Mouse (Mus musculus): ENCODE results near the gene Treml4. TPM values are rescaled to one million over a fixed set of nuclear protein-coding genes. Genes with fewer than 3 reads are reported as not detected.

The Treml4 gene
- polyA plus RNA-seq, 1 experiment from 2014 or later = 0.38 TPM

DNA sequence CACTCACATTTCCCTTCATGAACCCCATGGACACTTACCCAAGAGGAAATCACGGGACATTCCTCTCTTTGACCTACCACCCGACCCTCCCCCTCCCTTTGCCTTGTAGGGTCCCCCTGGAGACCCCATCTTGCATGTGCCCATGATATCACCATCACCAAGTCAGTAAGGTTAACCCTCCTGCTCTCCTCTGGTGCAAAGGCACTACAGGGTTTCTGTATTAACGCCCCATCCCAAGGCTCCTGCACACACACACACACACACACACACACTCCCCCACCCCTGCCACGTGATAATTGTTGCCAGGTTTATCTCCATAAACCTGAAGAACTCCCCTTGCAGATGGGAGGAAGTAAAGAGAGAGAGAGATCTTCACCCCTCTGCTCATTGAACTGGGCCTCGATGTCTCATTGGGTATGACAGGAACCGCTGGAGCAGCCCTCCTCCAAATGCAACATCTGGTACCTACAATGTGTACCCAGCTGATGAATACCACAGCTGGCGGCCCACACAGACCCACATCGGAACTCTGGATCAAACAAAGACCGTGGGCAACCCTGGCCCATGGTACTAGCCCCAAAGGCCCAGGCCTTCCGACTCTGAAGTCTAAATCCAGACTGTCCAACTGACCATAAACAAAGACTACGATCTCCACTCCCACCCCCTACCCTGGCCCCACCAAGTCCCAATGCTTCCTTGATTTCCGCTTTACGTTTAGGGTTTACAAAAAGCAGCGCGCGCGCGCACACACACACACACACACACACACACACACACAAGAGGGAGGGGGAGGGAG lies 17.0 kb downstream of the Treml4 start:
- H3K9ac ChIP-seq (ENCODE audit: low read depth, low read length) = peak overlapping the region; percentile 21; the same call in 1 of the 2 replicates
- 0 out of 2 replicates have a peak, but pooled peaks have one; percentile 32 for ATAC-seq
- WGBS = 22% methylated on average over 18 of the region's 18 CpGs

DNA sequence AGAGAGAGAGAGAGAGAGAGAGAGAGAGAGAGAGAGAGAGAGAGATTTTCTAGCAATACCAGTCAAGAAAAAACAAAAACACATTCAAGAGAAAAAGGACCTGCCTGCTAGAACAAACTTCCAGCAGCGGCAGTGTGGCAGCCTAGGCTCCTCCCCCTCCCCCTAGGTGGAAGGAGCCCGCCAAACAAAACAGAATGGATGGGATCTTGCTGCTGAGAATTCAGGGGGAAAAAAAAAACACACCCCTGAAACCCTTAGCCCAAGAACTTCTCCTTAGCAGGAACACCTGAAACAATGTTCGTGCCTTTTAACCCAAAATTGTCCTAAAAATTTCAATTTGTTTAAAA lies 17.6 kb downstream of the Treml4 start:
- WGBS = 2% methylated on average over 3 of the region's 3 CpGs
- Histone ChIP-seq H3K9me3 (replicated peaks; ENCODE audit: control insufficient read depth, low read length, poor library complexity, severe bottlenecking) (no peaks in the 10 kb centered on the region), H3K4me3 (ENCODE audit: low read depth, low read length) (peak overlapping the region; percentile 30), H3K9ac (ENCODE audit: low read depth, low read length) (peak overlapping the region; percentile 49; the same call in 1 of the 2 replicates), H3K36me3 (ENCODE audit: control insufficient read depth, insufficient read depth, low read length) (no peaks in the 10 kb centered on the region), H3K27me3 (ENCODE audit: control insufficient read depth, insufficient read depth, low read depth, low read length) (no peaks in the 10 kb centered on the region), H3K4me1 (ENCODE audit: control insufficient read depth, insufficient read depth, low read length) (peaks cover 7% of the 10 kb centered on the region), H3K27ac (ENCODE audit: low read length) (no peak overlapping the region), H3K4me2 (ENCODE audit: low read length) (peak overlapping the region; percentile 56)
- ATAC-seq = no peak

More for the DNA sequence above, 17.0 kb downstream of the Treml4 start:
- Histone ChIP-seq H3K36me3 (ENCODE audit: control insufficient read depth, insufficient read depth, low read length) (no peaks in the 10 kb centered on the region), H3K9me3 (replicated peaks; ENCODE audit: control insufficient read depth, low read length, poor library complexity, severe bottlenecking) (no peaks in the 10 kb centered on the region), H3K27ac (ENCODE audit: low read length) (no peak overlapping the region), H3K4me3 (ENCODE audit: low read depth, low read length) (peak overlapping the region; percentile 30), H3K4me2 (ENCODE audit: low read length) (peak overlapping the region; percentile 56), H3K27me3 (ENCODE audit: control insufficient read depth, insufficient read depth, low read depth, low read length) (no peaks in the 10 kb centered on the region), H3K4me1 (ENCODE audit: control insufficient read depth, insufficient read depth, low read length) (peaks cover 7% of the 10 kb centered on the region)

DNA sequence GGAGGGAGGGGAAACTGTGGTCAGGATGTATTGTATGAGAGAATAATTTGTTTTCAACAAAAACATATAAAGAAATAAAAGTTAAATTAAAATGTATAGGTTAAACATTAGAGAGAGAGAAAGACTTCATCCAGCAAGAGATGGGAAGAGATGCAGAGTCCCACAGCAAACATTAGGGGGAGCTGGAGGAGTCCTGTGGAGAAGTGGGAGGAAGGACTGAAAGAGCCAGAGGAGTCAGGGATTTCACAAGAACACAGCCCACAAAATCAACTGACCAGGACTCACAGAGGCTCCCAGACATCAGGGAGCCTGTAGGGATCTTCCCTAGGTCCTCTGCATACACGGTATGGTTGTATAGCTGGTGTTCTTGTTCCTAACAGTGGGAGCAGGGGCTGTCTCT lies 22.7 kb downstream of the Treml4 start:
- Histone ChIP-seq H3K4me1 (ENCODE audit: control insufficient read depth, insufficient read depth, low read length) (peaks cover 3% of the 10 kb centered on the region; the same call in 1 of the 2 replicates), H3K4me2 (ENCODE audit: low read length) (no peak overlapping the region), H3K9ac (ENCODE audit: low read depth, low read length) (no peak overlapping the region), H3K9me3 (replicated peaks; ENCODE audit: control insufficient read depth, low read length, poor library complexity, severe bottlenecking) (0 out of 2 replicates have a peak, but pooled peaks cover 2% of the 10 kb centered on the region), H3K36me3 (ENCODE audit: control insufficient read depth, insufficient read depth, low read length) (no peaks in the 10 kb centered on the region), H3K27ac (ENCODE audit: low read length) (no peak overlapping the region), H3K27me3 (ENCODE audit: control insufficient read depth, insufficient read depth, low read depth, low read length) (no peaks in the 10 kb centered on the region), H3K4me3 (ENCODE audit: low read depth, low read length) (no peak overlapping the region)
- 57% methylated on average over 1 of the region's 1 CpGs for WGBS
- no peak for ATAC-seq

DNA sequence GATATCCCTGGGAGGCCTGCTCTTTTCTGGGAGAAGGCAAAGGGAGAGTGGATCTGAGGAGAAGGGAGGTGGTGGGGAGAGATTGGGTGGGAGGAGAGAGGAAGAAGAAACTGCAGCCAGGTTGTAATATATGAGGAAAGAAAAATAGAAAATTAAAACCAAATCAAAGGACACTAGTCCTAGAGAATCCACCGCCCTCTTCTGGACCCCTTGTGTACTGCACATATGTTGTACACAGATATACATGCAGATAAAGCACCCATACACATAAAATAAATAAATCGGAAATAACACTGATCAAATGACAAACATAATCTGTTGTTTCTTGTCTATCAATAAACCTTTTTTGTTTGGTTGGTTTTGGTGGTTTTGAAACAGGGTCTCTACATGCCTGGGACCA lies 23.2 kb downstream of the Treml4 start:
- Histone ChIP-seq H3K4me1 (ENCODE audit: control insufficient read depth, insufficient read depth, low read length) (no peaks in the 10 kb centered on the region), H3K9ac (ENCODE audit: low read depth, low read length) (no peak overlapping the region), H3K27ac (ENCODE audit: low read length) (no peak overlapping the region), H3K9me3 (replicated peaks; ENCODE audit: control insufficient read depth, low read length, poor library complexity, severe bottlenecking) (0 out of 2 replicates have a peak, but pooled peaks cover 2% of the 10 kb centered on the region), H3K4me2 (ENCODE audit: low read length) (no peak overlapping the region), H3K27me3 (ENCODE audit: control insufficient read depth, insufficient read depth, low read depth, low read length) (no peaks in the 10 kb centered on the region), H3K4me3 (ENCODE audit: low read depth, low read length) (no peak overlapping the region), H3K36me3 (ENCODE audit: control insufficient read depth, insufficient read depth, low read length) (no peaks in the 10 kb centered on the region)
- ATAC-seq = no peak
- 71% methylated on average over 2 of the region's 2 CpGs for WGBS

DNA sequence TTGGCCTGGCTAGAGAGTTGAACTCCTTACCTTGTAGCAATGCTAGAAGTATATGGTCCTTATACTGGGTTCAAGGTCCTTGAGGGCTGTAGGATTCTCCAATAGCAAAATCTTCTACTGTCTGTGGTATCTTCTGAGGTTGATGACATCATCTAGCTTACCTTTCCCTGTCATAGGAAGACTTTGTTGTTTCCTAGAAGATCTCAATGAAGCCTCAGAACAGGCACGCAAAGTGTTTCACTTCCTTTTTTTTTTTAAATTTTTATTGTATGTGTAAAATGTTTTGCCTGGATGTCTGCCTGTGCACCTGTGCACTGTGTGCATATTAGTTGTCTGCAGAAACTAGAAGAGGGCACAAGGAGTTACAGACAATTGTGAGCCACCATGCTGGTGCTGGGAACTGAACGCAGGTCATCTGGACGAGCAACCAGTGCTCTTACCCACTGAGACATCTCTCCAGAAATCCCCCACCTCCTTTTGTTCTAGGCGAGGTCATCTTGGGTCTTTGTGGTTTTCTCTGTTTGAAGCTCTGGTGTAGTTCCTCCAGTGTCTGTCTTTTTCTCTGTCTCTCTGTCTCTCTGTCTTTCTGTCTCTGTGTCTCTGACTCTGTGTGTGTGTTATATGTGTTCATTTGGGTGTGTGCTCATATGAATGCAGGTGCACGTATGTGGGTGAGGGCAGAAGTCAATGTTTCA lies 29.6 kb downstream of the Treml4 start:
- H3K27me3 ChIP-seq (ENCODE audit: control insufficient read depth, insufficient read depth, low read depth, low read length) = no peaks in the 10 kb centered on the region
- H3K9me3 ChIP-seq (replicated peaks; ENCODE audit: control insufficient read depth, low read length, poor library complexity, severe bottlenecking) = 0 out of 2 replicates have a peak, but pooled peaks cover 2% of the 10 kb centered on the region
- H3K27ac ChIP-seq (ENCODE audit: low read length) = no peak overlapping the region
- 81% methylated on average over 5 of the region's 5 CpGs for WGBS
- H3K4me2 ChIP-seq (ENCODE audit: low read length) = no peak overlapping the region
- H3K9ac ChIP-seq (ENCODE audit: low read depth, low read length) = no peak overlapping the region
- ATAC-seq = no peak
- H3K36me3 ChIP-seq (ENCODE audit: control insufficient read depth, insufficient read depth, low read length) = no peaks in the 10 kb centered on the region
- no peak overlapping the region for H3K4me3 ChIP-seq (ENCODE audit: low read depth, low read length)
- no peaks in the 10 kb centered on the region for H3K4me1 ChIP-seq (ENCODE audit: control insufficient read depth, insufficient read depth, low read length)

DNA sequence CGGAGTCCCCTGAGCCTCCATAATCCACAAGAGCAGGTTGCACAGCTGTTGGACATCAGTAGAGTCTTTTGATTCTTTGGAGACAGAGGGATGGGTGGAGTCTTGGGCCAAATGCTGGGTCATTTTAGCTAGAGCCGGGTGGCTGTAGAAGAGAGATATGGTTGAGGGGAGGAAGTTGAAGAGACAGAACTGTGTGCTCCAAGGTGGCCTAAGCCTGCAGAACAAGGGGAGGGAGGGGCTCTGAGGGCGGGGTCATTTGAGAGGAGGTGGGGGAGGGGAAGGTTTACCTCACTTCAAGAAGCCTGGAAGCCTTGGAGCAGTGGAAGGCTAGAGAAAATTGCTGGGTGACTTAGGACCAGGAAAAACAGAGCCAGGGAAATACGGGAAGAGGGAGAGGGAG lies 35.1 kb downstream of the Treml4 start, which contains the start of gene Treml2:
Gene Treml2, plus strand, starts transcription at position 296 of the 400 bp plus-strand sequence.
- WGBS = 53% methylated on average over 2 of the region's 4 CpGs
- no peaks in the 10 kb centered on the region for H3K27me3 ChIP-seq (ENCODE audit: control insufficient read depth, insufficient read depth, low read depth, low read length)
- H3K9me3 ChIP-seq (replicated peaks; ENCODE audit: control insufficient read depth, low read length, poor library complexity, severe bottlenecking) = no peaks in the 10 kb centered on the region
- no peak within 1 kb of the TSS for H3K9ac ChIP-seq (ENCODE audit: low read depth, low read length)
- no peak within 1 kb of the TSS for H3K4me3 ChIP-seq (ENCODE audit: low read depth, low read length)
- no peak for ATAC-seq
- no peaks in the 10 kb centered on the region for H3K36me3 ChIP-seq (ENCODE audit: control insufficient read depth, insufficient read depth, low read length)
- no peaks in the 10 kb centered on the region for H3K4me1 ChIP-seq (ENCODE audit: control insufficient read depth, insufficient read depth, low read length)
- no peak within 1 kb of the TSS for H3K4me2 ChIP-seq (ENCODE audit: low read length)
- H3K27ac ChIP-seq (ENCODE audit: low read length) = no peak within 1 kb of the TSS

DNA sequence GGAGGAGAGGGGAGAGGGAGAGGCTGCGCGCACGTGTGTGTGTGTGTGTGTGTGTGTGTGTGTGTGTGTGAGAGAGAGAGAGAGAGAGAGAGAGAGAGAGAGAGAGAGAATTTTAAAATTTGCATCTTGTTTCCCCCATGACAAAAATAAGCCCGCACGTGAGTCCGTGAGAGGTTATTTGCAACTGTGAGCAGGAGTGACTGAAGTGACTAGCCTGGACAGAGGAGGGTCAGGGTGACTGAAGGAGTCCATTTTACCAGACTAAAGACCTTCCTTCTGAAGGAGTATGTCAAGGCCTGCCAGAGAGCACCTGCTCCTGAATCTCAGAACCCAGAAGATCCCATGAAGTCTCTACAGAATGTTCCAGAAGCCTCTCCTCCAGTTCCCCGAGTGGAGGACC lies 35.7 kb downstream of the Treml4 start:
- Histone ChIP-seq H3K36me3 (ENCODE audit: control insufficient read depth, insufficient read depth, low read length) (no peaks in the 10 kb centered on the region), H3K9ac (ENCODE audit: low read depth, low read length) (no peak overlapping the region), H3K27ac (ENCODE audit: low read length) (no peak overlapping the region), H3K4me1 (ENCODE audit: control insufficient read depth, insufficient read depth, low read length) (no peaks in the 10 kb centered on the region), H3K4me3 (ENCODE audit: low read depth, low read length) (no peak overlapping the region), H3K9me3 (replicated peaks; ENCODE audit: control insufficient read depth, low read length, poor library complexity, severe bottlenecking) (no peaks in the 10 kb centered on the region), H3K27me3 (ENCODE audit: control insufficient read depth, insufficient read depth, low read depth, low read length) (no peaks in the 10 kb centered on the region), H3K4me2 (ENCODE audit: low read length) (no peak overlapping the region)
- no peak for ATAC-seq
- WGBS = 66% methylated on average over 4 of the region's 7 CpGs

DNA sequence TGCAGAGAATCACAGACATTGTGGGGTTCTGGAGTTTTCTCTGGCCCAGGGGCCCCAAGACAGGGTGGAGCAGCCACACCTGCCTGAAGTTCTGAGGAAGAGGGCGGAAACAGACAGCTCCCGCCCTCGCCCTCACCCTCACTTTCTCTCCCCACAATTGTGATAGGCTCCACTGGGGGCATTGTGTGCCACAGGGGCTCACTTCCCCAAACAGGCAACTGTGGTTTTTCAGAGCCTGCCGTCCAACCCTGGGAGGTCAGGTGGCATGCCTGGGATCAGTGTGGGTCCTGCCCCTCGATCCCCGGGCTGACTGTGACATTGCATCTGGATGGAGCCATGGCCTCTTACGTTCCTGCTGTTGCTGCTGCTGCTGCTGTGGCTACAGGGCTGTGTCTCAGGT lies 36.1 kb downstream of the Treml4 start:
- H3K4me3 ChIP-seq (ENCODE audit: low read depth, low read length) = no peak overlapping the region
- H3K4me2 ChIP-seq (ENCODE audit: low read length) = no peak overlapping the region
- H3K36me3 ChIP-seq (ENCODE audit: control insufficient read depth, insufficient read depth, low read length) = no peaks in the 10 kb centered on the region
- no peak for ATAC-seq
- no peak overlapping the region for H3K27ac ChIP-seq (ENCODE audit: low read length)
- no peaks in the 10 kb centered on the region for H3K9me3 ChIP-seq (replicated peaks; ENCODE audit: control insufficient read depth, low read length, poor library complexity, severe bottlenecking)
- WGBS = 72% methylated on average over 7 of the region's 7 CpGs
- H3K9ac ChIP-seq (ENCODE audit: low read depth, low read length) = no peak overlapping the region
- no peaks in the 10 kb centered on the region for H3K4me1 ChIP-seq (ENCODE audit: control insufficient read depth, insufficient read depth, low read length)
- no peaks in the 10 kb centered on the region for H3K27me3 ChIP-seq (ENCODE audit: control insufficient read depth, insufficient read depth, low read depth, low read length)

DNA sequence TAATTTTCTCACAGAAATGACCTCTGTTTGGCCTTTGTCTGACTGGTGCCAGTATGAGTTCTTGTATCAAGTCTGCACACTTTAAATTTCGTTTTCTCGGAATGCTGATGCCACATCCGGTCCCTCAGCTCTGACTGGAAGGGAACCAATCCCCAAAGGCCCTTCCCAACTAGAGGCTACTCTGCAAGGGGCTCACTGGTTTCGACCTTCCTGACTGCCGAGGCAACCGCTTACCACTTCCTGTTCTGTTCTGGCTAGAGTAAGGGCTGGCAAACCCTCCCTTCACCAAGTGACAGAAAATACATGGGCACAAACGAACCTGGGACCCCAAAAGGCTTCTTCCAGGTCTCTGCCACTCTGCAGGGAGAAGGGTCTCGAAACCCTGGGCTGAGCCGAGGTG lies 36.8 kb downstream of the Treml4 start:
- no peaks in the 10 kb centered on the region for H3K9me3 ChIP-seq (replicated peaks; ENCODE audit: control insufficient read depth, low read length, poor library complexity, severe bottlenecking)
- H3K4me2 ChIP-seq (ENCODE audit: low read length) = no peak overlapping the region
- H3K9ac ChIP-seq (ENCODE audit: low read depth, low read length) = no peak overlapping the region
- H3K4me3 ChIP-seq (ENCODE audit: low read depth, low read length) = no peak overlapping the region
- ATAC-seq = no peak
- no peaks in the 10 kb centered on the region for H3K4me1 ChIP-seq (ENCODE audit: control insufficient read depth, insufficient read depth, low read length)
- 85% methylated on average over 9 of the region's 9 CpGs for WGBS
- H3K27me3 ChIP-seq (ENCODE audit: control insufficient read depth, insufficient read depth, low read depth, low read length) = no peaks in the 10 kb centered on the region
- no peaks in the 10 kb centered on the region for H3K36me3 ChIP-seq (ENCODE audit: control insufficient read depth, insufficient read depth, low read length)
- H3K27ac ChIP-seq (ENCODE audit: low read length) = no peak overlapping the region

All from midbrain, embryonic 16.5 days (tissue).